Mouse (Mus musculus): ENCODE results near the gene Camta2. TPM values are rescaled to one million over a fixed set of nuclear protein-coding genes. Genes with fewer than 3 reads are reported as not detected.

Camta2 gene
- polyA plus RNA-seq, 1 experiment from 2014 or later, result 6.5 TPM

GRCm38 (mm10) chr11:70655571-70656455, 32.1 kb downstream of the Camta2 start:
- Histone ChIP-seq H3K9ac (ENCODE audit: low read length) (peak overlapping the region; percentile 67), H3K4me1 (replicated peaks; ENCODE audit: control insufficient read depth, insufficient read depth) (peaks cover 5% of the 10 kb centered on the region; the same call in 1 of the 2 replicates), H3K36me3 (ENCODE audit: control insufficient read depth, insufficient read depth, low read length) (peaks cover 3% of the 10 kb centered on the region; the same call in 1 of the 2 replicates), H3K27ac (replicated peaks) (peak overlapping the region; percentile 100), H3K9me3 (ENCODE audit: control insufficient read depth, low read length) (no peaks in the 10 kb centered on the region), H3K4me2 (replicated peaks; ENCODE audit: low read depth) (peak overlapping the region; percentile 90), H3K27me3 (ENCODE audit: control insufficient read depth, insufficient read depth, low read length) (no peaks in the 10 kb centered on the region), H3K4me3 (ENCODE audit: low read depth, low read length) (peak overlapping the region; percentile 100)
- under 1% methylated on average over 60 of the region's 61 CpGs for WGBS
- no peak for TF ChIP-seq EP300 (optimal IDR thresholded peaks at IDR 0.05)
- 0 out of 2 replicates have a peak, but pooled peaks have one; percentile 4 for TF ChIP-seq CTCF (IDR thresholded peaks at IDR 0.05; ENCODE audit: low read depth)
- ATAC-seq (ENCODE audit: low FRiP score, low TSS enrichment) (peak; percentile 17), DNase-seq (ENCODE audit: low spot score) (peak; percentile 79)

DNA sequence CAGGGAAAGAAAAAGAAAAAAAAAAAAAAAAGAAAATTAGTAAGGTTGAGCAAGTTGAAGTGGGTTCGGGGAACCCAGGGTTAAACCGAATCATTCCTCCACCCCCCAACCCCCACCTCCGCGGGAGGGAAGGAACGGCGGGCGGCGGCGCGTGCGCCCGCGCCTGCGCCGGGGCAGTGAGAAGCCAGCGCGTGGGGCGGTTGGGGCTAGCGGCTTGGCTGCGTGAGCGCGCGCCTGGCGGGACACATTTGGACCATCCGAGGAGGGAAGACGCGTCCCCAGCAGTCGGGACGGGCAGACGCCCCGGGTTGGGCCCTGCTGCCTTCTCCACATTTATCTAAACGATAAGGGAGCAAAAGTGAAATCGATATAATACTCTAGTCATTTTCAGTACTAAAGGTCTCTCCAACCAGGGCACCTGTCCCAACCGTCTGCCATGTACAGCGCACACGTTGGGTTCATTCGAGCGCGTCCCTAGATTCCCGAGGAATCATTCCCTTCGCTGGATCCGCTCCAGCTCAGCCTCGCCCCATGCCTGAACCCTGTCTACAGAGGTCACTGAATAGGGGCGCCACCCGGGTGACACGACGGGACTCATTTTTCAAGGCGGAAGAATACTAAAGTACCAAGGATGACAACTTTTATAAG, 32.9 kb downstream of the Camta2 start:
- peak overlapping the region; percentile 67 for H3K9ac ChIP-seq (ENCODE audit: low read length)
- peak overlapping the region; percentile 100 for H3K27ac ChIP-seq (replicated peaks)
- peak; percentile 43 for ATAC-seq (ENCODE audit: low FRiP score, low TSS enrichment)
- H3K36me3 ChIP-seq (ENCODE audit: control insufficient read depth, insufficient read depth, low read length), result peaks cover 5% of the 10 kb centered on the region; the same call in 1 of the 2 replicates
- TF ChIP-seq EP300 (optimal IDR thresholded peaks at IDR 0.05) (no peak), CTCF (IDR thresholded peaks at IDR 0.05; ENCODE audit: low read depth) (no peak)
- H3K4me2 ChIP-seq (replicated peaks; ENCODE audit: low read depth), result peak overlapping the region; percentile 90
- peak overlapping the region; percentile 100 for H3K4me3 ChIP-seq (ENCODE audit: low read depth, low read length)
- no peaks in the 10 kb centered on the region for H3K27me3 ChIP-seq (ENCODE audit: control insufficient read depth, insufficient read depth, low read length)
- DNase-seq (ENCODE audit: low spot score), result peak; percentile 88
- H3K9me3 ChIP-seq (ENCODE audit: control insufficient read depth, low read length), result no peaks in the 10 kb centered on the region
- WGBS, result under 1% methylated on average over 47 of the region's 48 CpGs
- peaks cover 5% of the 10 kb centered on the region; the same call in 1 of the 2 replicates for H3K4me1 ChIP-seq (replicated peaks; ENCODE audit: control insufficient read depth, insufficient read depth)

- Histone ChIP-seq H3K27ac (replicated peaks) (peak within 1 kb of the TSS; percentile 100), H3K4me2 (replicated peaks; ENCODE audit: low read depth) (peak within 1 kb of the TSS; percentile 90), H3K36me3 (ENCODE audit: control insufficient read depth, insufficient read depth, low read length) (peaks cover 10% of the 10 kb centered on the region), H3K9me3 (ENCODE audit: control insufficient read depth, low read length) (no peaks in the 10 kb centered on the region), H3K4me3 (ENCODE audit: low read depth, low read length) (peak within 1 kb of the TSS; percentile 100), H3K27me3 (ENCODE audit: control insufficient read depth, insufficient read depth, low read length) (no peaks in the 10 kb centered on the region), H3K4me1 (replicated peaks; ENCODE audit: control insufficient read depth, insufficient read depth) (peaks cover 5% of the 10 kb centered on the region; the same call in 1 of the 2 replicates), H3K9ac (ENCODE audit: low read length) (peak within 1 kb of the TSS; percentile 99)
- no peak for TF ChIP-seq EP300 (optimal IDR thresholded peaks at IDR 0.05)
- ATAC-seq (ENCODE audit: low FRiP score, low TSS enrichment) (peak; percentile 53), DNase-seq (ENCODE audit: low spot score) (peak; percentile 90)
- WGBS, result under 1% methylated on average over 44 of the region's 61 CpGs
Measured at GRCm38 (mm10) chr11:70654198-70654922, 33.5 kb downstream of the Camta2 start, which contains the start of gene Pfn1. Gene Pfn1 (minus strand): TSS chr11:70654644.

- H3K4me1 ChIP-seq (replicated peaks; ENCODE audit: control insufficient read depth, insufficient read depth), result peaks cover 5% of the 10 kb centered on the region; the same call in 1 of the 2 replicates
- H3K4me3 ChIP-seq (ENCODE audit: low read depth, low read length), result peak overlapping the region; percentile 100
- WGBS, result under 1% methylated on average over 45 of the region's 63 CpGs
- peak overlapping the region; percentile 90 for H3K4me2 ChIP-seq (replicated peaks; ENCODE audit: low read depth)
- H3K27me3 ChIP-seq (ENCODE audit: control insufficient read depth, insufficient read depth, low read length), result no peaks in the 10 kb centered on the region
- ATAC-seq (ENCODE audit: low FRiP score, low TSS enrichment) (peak; percentile 51), DNase-seq (ENCODE audit: low spot score) (peak; percentile 83)
- peak; percentile 21 for TF ChIP-seq EP300 (optimal IDR thresholded peaks at IDR 0.05)
- TF ChIP-seq CTCF (IDR thresholded peaks at IDR 0.05; ENCODE audit: low read depth), result no peak; the same call in 1 of the 2 replicates
- H3K36me3 ChIP-seq (ENCODE audit: control insufficient read depth, insufficient read depth, low read length), result peaks cover 14% of the 10 kb centered on the region
- peak overlapping the region; percentile 99 for H3K9ac ChIP-seq (ENCODE audit: low read length)
- H3K9me3 ChIP-seq (ENCODE audit: control insufficient read depth, low read length), result no peaks in the 10 kb centered on the region
- peak overlapping the region; percentile 100 for H3K27ac ChIP-seq (replicated peaks)
Measured at GRCm38 (mm10) chr11:70653345-70654197, 34.3 kb downstream of the Camta2 start.

GRCm38 (mm10) chr11:70652884-70653344, 35.0 kb downstream of the Camta2 start:
- Histone ChIP-seq H3K4me1 (replicated peaks; ENCODE audit: control insufficient read depth, insufficient read depth) (peaks cover 5% of the 10 kb centered on the region), H3K9ac (ENCODE audit: low read length) (peak overlapping the region; percentile 99), H3K36me3 (ENCODE audit: control insufficient read depth, insufficient read depth, low read length) (peaks cover 14% of the 10 kb centered on the region), H3K27ac (replicated peaks) (peak overlapping the region; percentile 100), H3K27me3 (ENCODE audit: control insufficient read depth, insufficient read depth, low read length) (no peaks in the 10 kb centered on the region), H3K4me2 (replicated peaks; ENCODE audit: low read depth) (peak overlapping the region; percentile 90), H3K4me3 (ENCODE audit: low read depth, low read length) (peak overlapping the region; percentile 100), H3K9me3 (ENCODE audit: control insufficient read depth, low read length) (no peaks in the 10 kb centered on the region)
- TF ChIP-seq CTCF (IDR thresholded peaks at IDR 0.05; ENCODE audit: low read depth) (no peak), EP300 (optimal IDR thresholded peaks at IDR 0.05) (no peak)
- 23% methylated on average over 6 of the region's 6 CpGs for WGBS
- ATAC-seq (ENCODE audit: low FRiP score, low TSS enrichment) (no peak), DNase-seq (ENCODE audit: low spot score) (no peak)
